Mouse (Mus musculus) lung, adult 2 months (tissue): Measurements from ENCODE around the gene Pdpk1. TPM values are rescaled to one million over a fixed set of nuclear protein-coding genes. Genes with fewer than 3 reads are reported as not detected.
A peak's percentile ranks its signal among the peaks of the same experiment; 100 is the strongest.
"Not testable (repeated sequence)": the region's sequence is repeated elsewhere in the genome, so short reads cannot be mapped to it uniquely, and the experiment has no call there.

Experiments used
- DNase-seq: peaks from one replicate; pipeline ENCODE4 v3.0.0; 2022
- H3K4me1 ChIP-seq: fragments of 200-500 bp; 2 replicates; pipeline ENCODE4 v1.6.1; 2011; ENCODE audit warnings: low read length; ENCODE audit not compliant: control insufficient read depth, insufficient read depth
- H3K4me3 ChIP-seq: fragments of 200-500 bp; replicated peaks from 2 replicates; pipeline ENCODE3; 2011; ENCODE audit warnings: low read depth, mild to moderate bottlenecking, control low read depth, low read length; ENCODE audit errors: extremely low read depth
- CTCF ChIP-seq: fragments of 200-500 bp; IDR thresholded peaks from 2 replicates; pipeline ENCODE4 v1.5.1; 2011; ENCODE audit warnings: mild to moderate bottlenecking, low read length, control low read depth; ENCODE audit not compliant: insufficient read depth
- POLR2A ChIP-seq: fragments of 200-500 bp; IDR thresholded peaks from 2 replicates; pipeline ENCODE4 v1.6.1; 2011; ENCODE audit warnings: low read depth, mild to moderate bottlenecking, control low read depth, low read length, borderline replicate concordance; ENCODE audit errors: extremely low read depth
- WGBS: fragments of 180-500 bp; shearing (Covaris S2); methylation state at CpG from one replicate; pipeline ENCODE4 v1.1.7; 2018; 5-methylcytosine and 5-hydroxymethylcytosine counted together
- polyA plus RNA-seq: library from polyadenylated mRNA; depleted of rRNA; stranded (reverse); fragments of >200 nt; gene quantifications from 2 replicates; pipeline ENCODE4 v1.2.3, GENCODE M21; 2012

Gene Pdpk1
- polyA plus RNA-seq, 1 experiment: 19.8 TPM

- DNase-seq: no peak
- TF ChIP-seq POLR2A (no peak), CTCF (no peak)
- WGBS: 87% methylated on average over 7 of the region's 7 CpGs
These were observed 1.3 kb downstream of the Pdpk1 start for GRCm38 (mm10) chr17:24149421-24149820.

GRCm38 (mm10) chr17:24142897-24143296, 7.8 kb downstream of the Pdpk1 start:
- peaks cover 9% of the 10 kb centered on the region for H3K4me1 ChIP-seq
- TF ChIP-seq POLR2A: no peak
- no peak for TF ChIP-seq CTCF
- 43% methylated on average over 2 of the region's 2 CpGs for WGBS
- no peak for DNase-seq
- H3K4me3 ChIP-seq: no peak overlapping the region

More at GRCm38 (mm10) chr17:24149421-24149820, 1.3 kb downstream of the Pdpk1 start:
- 0 out of 2 replicates have a peak, but pooled peaks cover 3% of the 10 kb centered on the region for H3K4me1 ChIP-seq
- no peak overlapping the region for H3K4me3 ChIP-seq

DNA sequence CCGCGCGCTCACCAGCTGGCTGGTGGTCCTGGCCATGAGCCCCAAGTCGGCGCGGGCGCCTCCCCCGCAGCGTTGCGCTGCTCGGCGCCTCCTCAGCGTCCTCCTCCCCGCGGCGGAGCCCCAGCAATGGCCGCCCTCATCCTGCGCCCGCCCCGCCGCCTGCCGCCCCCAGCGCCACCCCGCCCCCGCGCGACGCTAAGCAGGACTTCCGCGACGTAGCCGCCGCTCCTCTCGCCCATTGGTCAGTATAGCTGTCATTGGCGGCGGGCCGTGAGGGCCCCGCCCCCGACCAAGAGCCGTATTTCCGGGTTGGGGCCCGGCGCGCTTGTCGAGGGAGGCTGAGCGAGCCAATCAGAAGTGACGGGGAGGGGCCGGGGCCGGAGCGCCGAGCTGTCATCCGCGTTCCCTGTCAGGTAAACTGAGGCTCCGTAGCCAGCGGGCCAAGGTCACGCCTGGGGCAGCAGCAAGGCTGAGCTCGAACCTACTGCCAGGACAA, 9.3 kb downstream of the Pdpk1 start:
- Histone ChIP-seq H3K4me1 (peaks cover 10% of the 10 kb centered on the region), H3K4me3 (peak overlapping the region; percentile 98)
- TF ChIP-seq CTCF: no peak
- TF ChIP-seq POLR2A: peak; percentile 64; the same call in 1 of the 2 replicates
- peak; percentile 95 for DNase-seq
- WGBS: under 1% methylated on average over 57 of the region's 57 CpGs

DNA sequence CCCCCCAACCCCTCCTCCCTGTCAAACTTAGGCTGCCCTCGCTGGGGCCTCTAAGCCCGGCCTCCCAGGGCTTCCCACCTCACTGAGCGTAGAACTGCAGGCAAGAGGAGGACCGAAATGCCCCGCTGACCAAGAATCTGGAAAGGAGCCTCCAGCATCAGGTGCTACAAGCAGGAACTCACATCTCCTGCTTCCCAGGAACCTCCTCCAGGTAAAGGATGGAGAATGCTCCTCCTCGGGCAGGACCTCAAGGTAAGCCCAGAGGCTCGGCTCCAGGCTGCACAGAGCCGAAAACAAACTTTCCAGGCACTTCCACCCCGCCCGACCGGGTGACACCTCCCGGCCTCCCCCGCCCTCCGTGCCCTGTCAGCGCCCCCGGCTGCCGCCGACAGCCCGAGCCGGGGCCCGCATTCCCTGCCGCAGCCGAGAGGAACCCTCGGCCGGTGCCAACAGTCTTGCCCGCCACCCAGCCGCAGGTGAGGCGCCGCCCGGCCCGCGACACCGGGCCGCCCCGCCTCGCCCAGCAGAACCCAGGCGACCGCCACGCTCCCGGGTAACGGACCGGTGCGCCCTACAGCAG, 9.8 kb downstream of the Pdpk1 start:
- peaks cover 10% of the 10 kb centered on the region for H3K4me1 ChIP-seq
- DNase-seq: no peak
- TF ChIP-seq CTCF: no peak
- no peak for TF ChIP-seq POLR2A
- under 1% methylated on average over 28 of the region's 43 CpGs for WGBS
- H3K4me3 ChIP-seq: peak overlapping the region; percentile 90

GRCm38 (mm10) chr17:24139968-24140367, 10.8 kb downstream of the Pdpk1 start:
- TF ChIP-seq POLR2A: no peak
- TF ChIP-seq CTCF: no peak
- no peak for DNase-seq
- H3K4me3 ChIP-seq: no peak overlapping the region
- 66% methylated on average over 4 of the region's 4 CpGs for WGBS
- peaks cover 10% of the 10 kb centered on the region for H3K4me1 ChIP-seq

DNA sequence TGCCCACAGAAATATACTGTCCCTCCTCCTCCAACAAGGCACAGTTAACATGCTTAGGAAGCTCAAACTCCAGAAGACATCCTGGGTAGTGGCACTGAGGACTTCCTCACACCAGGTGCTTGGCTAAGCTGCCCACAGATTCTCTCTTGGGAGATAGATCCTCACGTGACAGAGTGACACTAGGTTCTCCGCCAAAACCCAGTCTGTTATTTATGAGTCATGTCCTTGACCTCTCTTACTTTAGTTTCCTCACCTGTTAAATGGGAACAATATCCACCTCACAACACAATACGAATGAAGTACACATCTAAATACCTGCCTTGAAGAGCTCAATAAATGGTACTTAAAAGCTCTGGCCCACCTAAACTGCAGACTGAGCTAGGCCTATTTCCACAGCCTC, 11.5 kb downstream of the Pdpk1 start:
- peaks cover 11% of the 10 kb centered on the region for H3K4me1 ChIP-seq
- TF ChIP-seq POLR2A (no peak), CTCF (no peak)
- no peak for DNase-seq
- H3K4me3 ChIP-seq: no peak overlapping the region
- 61% methylated on average over 3 of the region's 3 CpGs for WGBS

DNA sequence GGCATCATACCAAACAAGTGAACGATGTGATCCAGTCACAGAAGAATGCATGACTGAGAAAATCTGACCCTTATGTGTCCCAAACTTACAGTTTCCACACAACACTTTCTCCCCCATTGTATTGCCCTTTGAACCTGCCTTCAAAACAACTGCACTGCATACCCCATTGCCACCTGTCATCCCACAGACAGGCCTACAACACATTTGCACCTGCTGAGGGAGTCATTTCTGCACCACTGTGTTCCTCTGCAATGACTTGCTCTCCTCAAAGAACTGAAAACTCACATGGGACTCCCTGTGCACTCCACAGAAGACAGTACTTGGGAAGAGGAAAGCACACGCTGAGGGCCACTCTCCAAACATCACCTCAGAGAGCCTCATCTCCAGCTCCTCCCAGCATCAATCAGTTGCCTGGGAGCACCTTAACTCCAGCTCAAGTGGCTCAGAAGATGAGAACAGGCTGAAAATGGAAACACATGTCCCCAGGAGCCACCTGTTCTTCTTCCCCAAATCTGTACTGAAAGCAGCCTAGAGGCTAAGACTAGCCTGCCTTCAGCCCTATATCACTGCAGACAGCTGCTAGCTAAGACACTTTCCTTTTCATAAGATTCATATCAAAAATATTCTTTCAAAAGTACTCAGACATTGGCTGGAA, 13.4 kb downstream of the Pdpk1 start:
- TF ChIP-seq CTCF (no peak), POLR2A (no peak)
- Histone ChIP-seq H3K4me3 (no peak overlapping the region), H3K4me1 (peaks cover 18% of the 10 kb centered on the region)
- DNase-seq: no peak
- 42% methylated on average over 2 of the region's 2 CpGs for WGBS

DNA sequence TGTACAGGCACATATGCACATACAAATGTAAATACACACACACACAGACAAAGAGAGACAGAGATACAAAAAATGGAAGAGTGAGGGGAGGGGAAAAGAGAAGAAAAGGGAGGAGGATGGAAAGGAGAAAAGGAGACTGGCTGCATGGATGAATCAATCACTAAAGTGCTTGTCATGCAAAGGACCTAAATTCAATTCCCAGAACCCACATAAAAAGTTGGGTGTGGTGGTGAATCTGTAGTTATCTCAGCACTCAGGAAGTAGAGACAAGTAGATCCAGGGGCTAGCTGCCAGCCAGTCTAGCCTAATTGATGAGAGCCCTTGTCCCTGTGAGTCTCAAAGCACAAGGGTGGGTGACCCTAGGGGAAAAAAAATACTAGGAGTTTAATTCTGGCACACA, 16.7 kb downstream of the Pdpk1 start:
- Histone ChIP-seq H3K4me1 (peaks cover 18% of the 10 kb centered on the region), H3K4me3 (no peak overlapping the region)
- no peak for DNase-seq
- TF ChIP-seq CTCF: no peak
- no peak for TF ChIP-seq POLR2A

- H3K4me3 ChIP-seq, DNase-seq: not testable (repeated sequence)
- H3K4me1 ChIP-seq: peaks cover 18% of the 10 kb centered on the region
- 85% methylated on average over 4 of the region's 4 CpGs for WGBS
These were observed 17.8 kb downstream of the Pdpk1 start for GRCm38 (mm10) chr17:24132919-24133318.

GRCm38 (mm10) chr17:24131570-24131969, 19.2 kb downstream of the Pdpk1 start:
- DNase-seq: no peak
- no peak for TF ChIP-seq POLR2A
- TF ChIP-seq CTCF: no peak
- WGBS: 95% methylated on average over 3 of the region's 3 CpGs

GRCm38 (mm10) chr17:24129246-24129645, 21.5 kb downstream of the Pdpk1 start:
- H3K4me3 ChIP-seq, DNase-seq: not testable (repeated sequence)
- WGBS: 81% methylated on average over 4 of the region's 4 CpGs
- H3K4me1 ChIP-seq: peaks cover 18% of the 10 kb centered on the region

More at GRCm38 (mm10) chr17:24131570-24131969, 19.2 kb downstream of the Pdpk1 start:
- H3K4me1 ChIP-seq: peaks cover 19% of the 10 kb centered on the region
- H3K4me3 ChIP-seq: no peak overlapping the region
